Mouse (Mus musculus): ENCODE measurements at regions not wholly inside any gene's neighbourhood (a gene's known extent, or its start where the extent isn't known, plus 50 kb on each side); places are given as distances from the start of the nearest gene placed in this dataset.

GRCm38 (mm10) chr10:115664567-115664966 is 77.0 kb upstream of the Lgr5 start:
- Histone ChIP-seq H3K27me3 (ENCODE audit: control insufficient read depth, insufficient read depth, low read length) (no peaks in the 10 kb centered on the region), H3K36me3 (ENCODE audit: control insufficient read depth, insufficient read depth, low read length) (no peaks in the 10 kb centered on the region), H3K4me3 (ENCODE audit: low read depth, low read length) (no peak overlapping the region), H3K4me2 (replicated peaks; ENCODE audit: low read depth) (no peak overlapping the region), H3K9me3 (ENCODE audit: control insufficient read depth, low read length) (no peaks in the 10 kb centered on the region), H3K4me1 (replicated peaks; ENCODE audit: control insufficient read depth, insufficient read depth) (no peaks in the 10 kb centered on the region), H3K9ac (ENCODE audit: low read length) (no peak overlapping the region), H3K27ac (replicated peaks) (no peak overlapping the region)
- WGBS: 62% methylated on average over 19 of the region's 19 CpGs
- TF ChIP-seq CTCF (IDR thresholded peaks at IDR 0.05; ENCODE audit: low read depth) (no peak), EP300 (optimal IDR thresholded peaks at IDR 0.05) (no peak)
- DNase-seq (ENCODE audit: low spot score): no peak
- ATAC-seq (ENCODE audit: low FRiP score, low TSS enrichment): no peak

GRCm38 (mm10) chr10:115676661-115677060 is 89.1 kb upstream of the Lgr5 start:
- Histone ChIP-seq H3K36me3 (ENCODE audit: control insufficient read depth, insufficient read depth, low read length) (no peaks in the 10 kb centered on the region), H3K4me1 (replicated peaks; ENCODE audit: control insufficient read depth, insufficient read depth) (no peaks in the 10 kb centered on the region), H3K27me3 (ENCODE audit: control insufficient read depth, insufficient read depth, low read length) (no peaks in the 10 kb centered on the region), H3K4me2 (replicated peaks; ENCODE audit: low read depth) (no peak overlapping the region), H3K27ac (replicated peaks) (no peak overlapping the region), H3K4me3 (ENCODE audit: low read depth, low read length) (no peak overlapping the region), H3K9ac (ENCODE audit: low read length) (no peak overlapping the region), H3K9me3 (ENCODE audit: control insufficient read depth, low read length) (no peaks in the 10 kb centered on the region)
- no peak for DNase-seq (ENCODE audit: low spot score)
- 73% methylated on average over 2 of the region's 2 CpGs for WGBS
- no peak for TF ChIP-seq CTCF (IDR thresholded peaks at IDR 0.05; ENCODE audit: low read depth)
- no peak for TF ChIP-seq EP300 (optimal IDR thresholded peaks at IDR 0.05)
- ATAC-seq (ENCODE audit: low FRiP score, low TSS enrichment): no peak

- Histone ChIP-seq H3K9ac (ENCODE audit: low read length) (no peak overlapping the region), H3K4me2 (replicated peaks; ENCODE audit: low read depth) (no peak overlapping the region), H3K27ac (replicated peaks) (no peak overlapping the region), H3K27me3 (ENCODE audit: control insufficient read depth, insufficient read depth, low read length) (no peaks in the 10 kb centered on the region), H3K4me1 (replicated peaks; ENCODE audit: control insufficient read depth, insufficient read depth) (no peaks in the 10 kb centered on the region), H3K9me3 (ENCODE audit: control insufficient read depth, low read length) (no peaks in the 10 kb centered on the region), H3K36me3 (ENCODE audit: control insufficient read depth, insufficient read depth, low read length) (no peaks in the 10 kb centered on the region), H3K4me3 (ENCODE audit: low read depth, low read length) (no peak overlapping the region)
- DNase-seq (ENCODE audit: low spot score): no peak
- no peak for TF ChIP-seq CTCF (IDR thresholded peaks at IDR 0.05; ENCODE audit: low read depth)
- TF ChIP-seq EP300 (optimal IDR thresholded peaks at IDR 0.05): no peak
- 54% methylated on average over 6 of the region's 6 CpGs for WGBS
- no peak for ATAC-seq (ENCODE audit: low FRiP score, low TSS enrichment)
These were observed 93.5 kb upstream of the Lgr5 start for GRCm38 (mm10) chr10:115681115-115681514.

- H3K36me3 ChIP-seq (ENCODE audit: control insufficient read depth, insufficient read depth, low read length): no peaks in the 10 kb centered on the region
- no peak for TF ChIP-seq CTCF (IDR thresholded peaks at IDR 0.05; ENCODE audit: low read depth)
- TF ChIP-seq EP300 (optimal IDR thresholded peaks at IDR 0.05): no peak
- no peak overlapping the region for H3K27ac ChIP-seq (replicated peaks)
- H3K4me1 ChIP-seq (replicated peaks; ENCODE audit: control insufficient read depth, insufficient read depth): no peaks in the 10 kb centered on the region
- DNase-seq (ENCODE audit: low spot score) (no peak), ATAC-seq (ENCODE audit: low FRiP score, low TSS enrichment) (no peak)
- H3K27me3 ChIP-seq (ENCODE audit: control insufficient read depth, insufficient read depth, low read length): no peaks in the 10 kb centered on the region
- H3K9ac ChIP-seq (ENCODE audit: low read length): no peak overlapping the region
- H3K4me2 ChIP-seq (replicated peaks; ENCODE audit: low read depth): no peak overlapping the region
- WGBS: 89% methylated on average over 4 of the region's 4 CpGs
- no peak overlapping the region for H3K4me3 ChIP-seq (ENCODE audit: low read depth, low read length)
- no peaks in the 10 kb centered on the region for H3K9me3 ChIP-seq (ENCODE audit: control insufficient read depth, low read length)
These were observed 104.4 kb upstream of the Lgr5 start for GRCm38 (mm10) chr10:115691939-115692338.

GRCm38 (mm10) chr10:115693986-115694833 is 106.6 kb upstream of the Lgr5 start:
- ATAC-seq (ENCODE audit: low FRiP score, low TSS enrichment): no peak
- no peak overlapping the region for H3K9ac ChIP-seq (ENCODE audit: low read length)
- H3K4me2 ChIP-seq (replicated peaks; ENCODE audit: low read depth): no peak overlapping the region
- H3K9me3 ChIP-seq (ENCODE audit: control insufficient read depth, low read length): no peaks in the 10 kb centered on the region
- no peak overlapping the region for H3K27ac ChIP-seq (replicated peaks)
- H3K36me3 ChIP-seq (ENCODE audit: control insufficient read depth, insufficient read depth, low read length): no peaks in the 10 kb centered on the region
- no peaks in the 10 kb centered on the region for H3K27me3 ChIP-seq (ENCODE audit: control insufficient read depth, insufficient read depth, low read length)
- WGBS: 84% methylated on average over 22 of the region's 22 CpGs
- H3K4me3 ChIP-seq (ENCODE audit: low read depth, low read length): no peak overlapping the region
- H3K4me1 ChIP-seq (replicated peaks; ENCODE audit: control insufficient read depth, insufficient read depth): no peaks in the 10 kb centered on the region
- no peak for DNase-seq (ENCODE audit: low spot score)
- TF ChIP-seq EP300 (optimal IDR thresholded peaks at IDR 0.05) (no peak), CTCF (IDR thresholded peaks at IDR 0.05; ENCODE audit: low read depth) (no peak)

- H3K4me1 ChIP-seq (replicated peaks; ENCODE audit: control insufficient read depth, insufficient read depth): no peaks in the 10 kb centered on the region
- no peaks in the 10 kb centered on the region for H3K9me3 ChIP-seq (ENCODE audit: control insufficient read depth, low read length)
- no peaks in the 10 kb centered on the region for H3K27me3 ChIP-seq (ENCODE audit: control insufficient read depth, insufficient read depth, low read length)
- WGBS: 89% methylated on average over 3 of the region's 3 CpGs
- H3K4me3 ChIP-seq (ENCODE audit: low read depth, low read length): no peak overlapping the region
- no peak overlapping the region for H3K27ac ChIP-seq (replicated peaks)
- DNase-seq (ENCODE audit: low spot score) (no peak), ATAC-seq (ENCODE audit: low FRiP score, low TSS enrichment) (no peak)
- no peaks in the 10 kb centered on the region for H3K36me3 ChIP-seq (ENCODE audit: control insufficient read depth, insufficient read depth, low read length)
- no peak overlapping the region for H3K4me2 ChIP-seq (replicated peaks; ENCODE audit: low read depth)
- H3K9ac ChIP-seq (ENCODE audit: low read length): no peak overlapping the region
- TF ChIP-seq EP300 (optimal IDR thresholded peaks at IDR 0.05) (no peak), CTCF (IDR thresholded peaks at IDR 0.05; ENCODE audit: low read depth) (no peak)
These were observed 114.3 kb upstream of the Tspan8 start for GRCm38 (mm10) chr10:115702358-115702757.

Data from stomach, postnatal 0 days (tissue).